Mouse (Mus musculus): Measurements from ENCODE around the gene Xkr7. TPM values are rescaled to one million over a fixed set of nuclear protein-coding genes. Genes with fewer than 3 reads are reported as not detected.

The Xkr7 gene
- polyA plus RNA-seq (2015; fragmentation: Nextera tagmentation; extraction: Ambion mirVana) = not detected in 2 replicates

DNA sequence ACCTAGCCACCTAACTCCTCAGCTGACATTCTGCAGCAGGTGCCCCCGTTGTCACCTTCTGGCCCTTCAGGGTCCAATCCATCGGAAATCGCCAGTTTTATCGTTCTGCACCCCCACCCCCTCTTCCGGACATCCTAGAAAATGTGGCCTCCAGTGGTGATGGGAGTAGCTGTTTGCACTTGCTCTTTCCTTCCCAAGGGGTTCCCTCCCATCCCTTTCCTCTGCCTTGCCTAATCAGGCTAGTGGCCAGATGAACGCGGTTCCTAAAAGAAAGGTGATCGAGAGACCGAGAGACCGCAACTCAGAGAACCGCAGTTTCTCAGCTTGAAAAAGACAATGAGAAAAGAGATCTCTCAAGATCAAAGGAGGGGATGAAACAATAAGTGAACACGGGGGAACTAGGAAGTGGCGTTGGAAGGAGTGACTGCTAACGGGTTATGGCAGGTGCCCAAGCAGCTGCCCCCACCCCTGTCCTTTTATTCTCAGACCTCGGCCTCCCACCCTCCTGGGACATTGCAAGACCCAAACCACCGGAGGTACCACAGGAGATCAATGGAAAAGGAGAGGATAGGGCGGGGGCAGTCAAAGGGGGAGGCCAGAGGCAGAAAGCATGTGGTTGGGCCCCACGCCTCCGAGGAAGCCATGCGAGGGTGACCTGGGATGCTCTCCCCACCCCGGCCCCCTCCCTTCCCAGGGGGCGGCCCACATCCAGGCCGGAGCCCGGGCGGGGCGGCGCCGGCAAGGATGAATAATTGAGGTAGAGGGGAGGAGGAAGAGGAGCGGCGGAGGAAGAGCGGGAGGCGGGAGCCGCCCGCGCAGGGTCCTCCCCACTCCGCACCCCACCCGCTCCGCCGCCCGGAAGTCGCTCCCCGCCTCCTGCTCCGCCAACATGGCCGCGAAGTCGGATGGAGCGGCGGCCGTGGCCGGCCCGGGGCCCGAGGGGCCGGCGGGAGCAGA, at the start of gene Xkr7:
TSS of gene Xkr7 (plus strand) at position 727 of the 957 bp plus-strand sequence.
- H3K4me2 ChIP-seq (ENCODE audit: low read depth, low read length) = peak within 1 kb of the TSS; percentile 70
- H3K27me3 ChIP-seq (ENCODE audit: control insufficient read depth, insufficient read depth, low read length) = peaks cover 48% of the 10 kb centered on the region
- no peak within 1 kb of the TSS for H3K9ac ChIP-seq (ENCODE audit: low read length)
- H3K36me3 ChIP-seq (ENCODE audit: control insufficient read depth, insufficient read depth) = no peaks in the 10 kb centered on the region
- peaks cover 5% of the 10 kb centered on the region; the same call in 1 of the 2 replicates for H3K4me1 ChIP-seq (ENCODE audit: control insufficient read depth, insufficient read depth, low read length)
- WGBS = 3% methylated on average over 44 of the region's 54 CpGs
- ATAC-seq (replicated peaks; ENCODE audit: extremely low read depth, insufficient read depth, low FRiP score) = no peak
- no peak within 1 kb of the TSS for H3K27ac ChIP-seq (ENCODE audit: low read length)
- H3K9me3 ChIP-seq (replicated peaks; ENCODE audit: control insufficient read depth, low read length) = no peaks in the 10 kb centered on the region
- H3K4me3 ChIP-seq (ENCODE audit: low read length) = peak within 1 kb of the TSS; percentile 45

DNA sequence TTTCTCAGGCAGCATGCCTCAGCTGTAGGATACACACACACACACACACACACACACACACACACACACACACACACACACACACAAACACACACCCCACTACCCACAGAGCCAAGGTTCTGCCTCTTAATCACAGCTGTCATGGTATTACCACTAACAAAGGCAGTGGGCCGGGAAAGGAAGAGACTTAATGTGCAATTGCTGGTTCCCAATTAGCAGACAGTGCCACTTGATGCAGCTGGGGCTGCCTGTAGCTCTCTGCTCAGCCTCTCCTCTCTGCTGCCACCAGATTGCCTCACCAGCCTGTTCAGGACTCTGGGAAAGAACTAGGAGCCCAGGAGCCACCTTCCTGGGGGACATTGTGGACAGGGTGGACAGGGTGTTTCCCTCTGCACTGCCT, 46.1 kb upstream of the Xkr7 start:
- Histone ChIP-seq H3K9me3 (replicated peaks; ENCODE audit: control insufficient read depth, low read length) (no peaks in the 10 kb centered on the region), H3K4me3 (ENCODE audit: low read length) (no peak overlapping the region), H3K4me1 (ENCODE audit: control insufficient read depth, insufficient read depth, low read length) (no peaks in the 10 kb centered on the region), H3K4me2 (ENCODE audit: low read depth, low read length) (no peak overlapping the region), H3K36me3 (ENCODE audit: control insufficient read depth, insufficient read depth) (no peaks in the 10 kb centered on the region), H3K27me3 (ENCODE audit: control insufficient read depth, insufficient read depth, low read length) (no peaks in the 10 kb centered on the region), H3K27ac (ENCODE audit: low read length) (no peak overlapping the region), H3K9ac (ENCODE audit: low read length) (no peak overlapping the region)
- ATAC-seq (replicated peaks; ENCODE audit: extremely low read depth, insufficient read depth, low FRiP score) = no peak
- WGBS = 53% methylated on average over 1 of the region's 1 CpGs

DNA sequence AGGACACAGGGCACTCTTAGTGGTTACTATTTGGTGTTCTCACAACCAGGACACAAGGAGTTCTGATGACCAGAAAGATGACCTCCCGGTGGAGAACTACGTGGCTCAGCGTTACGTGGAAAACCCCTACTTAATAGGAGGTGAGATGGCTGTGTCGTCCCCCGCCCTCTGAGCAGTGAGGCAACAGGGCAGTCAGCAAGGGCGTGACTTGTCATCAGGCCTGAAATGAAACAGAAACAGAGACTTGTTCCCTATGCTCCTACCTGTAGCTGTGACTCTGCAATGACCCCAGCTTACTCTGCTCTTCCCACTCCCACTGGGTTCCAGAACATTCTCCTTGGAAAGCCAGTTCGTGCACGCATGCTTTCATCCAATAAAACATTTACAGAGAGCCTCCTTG, 40.1 kb upstream of the Xkr7 start:
- Histone ChIP-seq H3K4me3 (ENCODE audit: low read length) (no peak overlapping the region), H3K4me1 (ENCODE audit: control insufficient read depth, insufficient read depth, low read length) (no peaks in the 10 kb centered on the region), H3K27me3 (ENCODE audit: control insufficient read depth, insufficient read depth, low read length) (no peaks in the 10 kb centered on the region), H3K36me3 (ENCODE audit: control insufficient read depth, insufficient read depth) (no peaks in the 10 kb centered on the region), H3K27ac (ENCODE audit: low read length) (no peak overlapping the region), H3K4me2 (ENCODE audit: low read depth, low read length) (no peak overlapping the region), H3K9ac (ENCODE audit: low read length) (no peak overlapping the region), H3K9me3 (replicated peaks; ENCODE audit: control insufficient read depth, low read length) (no peaks in the 10 kb centered on the region)
- 61% methylated on average over 9 of the region's 9 CpGs for WGBS
- ATAC-seq (replicated peaks; ENCODE audit: extremely low read depth, insufficient read depth, low FRiP score) = no peak

DNA sequence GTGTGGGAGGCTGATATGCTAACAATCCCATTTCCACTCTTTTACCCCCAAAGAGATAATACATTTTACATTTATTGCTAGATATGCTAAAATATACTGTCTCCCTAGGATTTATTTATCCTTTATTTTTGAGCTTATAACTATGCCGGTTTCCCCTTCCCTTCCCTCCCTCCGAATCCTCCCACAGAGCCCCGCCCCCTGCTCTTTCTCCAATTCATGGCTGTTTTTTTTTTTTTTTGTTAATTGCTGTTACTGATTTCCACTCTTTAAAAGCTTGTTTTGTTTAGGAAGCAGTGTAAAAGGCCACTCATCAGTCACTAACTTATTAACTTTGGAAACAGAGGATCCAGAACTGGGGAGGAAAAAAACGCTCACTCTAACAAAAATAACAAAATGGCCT, 34.6 kb upstream of the Xkr7 start:
- WGBS = 66% methylated on average over 4 of the region's 4 CpGs
- Histone ChIP-seq H3K9me3 (replicated peaks; ENCODE audit: control insufficient read depth, low read length) (no peaks in the 10 kb centered on the region), H3K4me2 (ENCODE audit: low read depth, low read length) (no peak overlapping the region), H3K27ac (ENCODE audit: low read length) (no peak overlapping the region), H3K4me1 (ENCODE audit: control insufficient read depth, insufficient read depth, low read length) (no peaks in the 10 kb centered on the region), H3K27me3 (ENCODE audit: control insufficient read depth, insufficient read depth, low read length) (0 out of 2 replicates have a peak, but pooled peaks cover 2% of the 10 kb centered on the region), H3K9ac (ENCODE audit: low read length) (no peak overlapping the region), H3K36me3 (ENCODE audit: control insufficient read depth, insufficient read depth) (no peaks in the 10 kb centered on the region), H3K4me3 (ENCODE audit: low read length) (no peak overlapping the region)
- no peak for ATAC-seq (replicated peaks; ENCODE audit: extremely low read depth, insufficient read depth, low FRiP score)

DNA sequence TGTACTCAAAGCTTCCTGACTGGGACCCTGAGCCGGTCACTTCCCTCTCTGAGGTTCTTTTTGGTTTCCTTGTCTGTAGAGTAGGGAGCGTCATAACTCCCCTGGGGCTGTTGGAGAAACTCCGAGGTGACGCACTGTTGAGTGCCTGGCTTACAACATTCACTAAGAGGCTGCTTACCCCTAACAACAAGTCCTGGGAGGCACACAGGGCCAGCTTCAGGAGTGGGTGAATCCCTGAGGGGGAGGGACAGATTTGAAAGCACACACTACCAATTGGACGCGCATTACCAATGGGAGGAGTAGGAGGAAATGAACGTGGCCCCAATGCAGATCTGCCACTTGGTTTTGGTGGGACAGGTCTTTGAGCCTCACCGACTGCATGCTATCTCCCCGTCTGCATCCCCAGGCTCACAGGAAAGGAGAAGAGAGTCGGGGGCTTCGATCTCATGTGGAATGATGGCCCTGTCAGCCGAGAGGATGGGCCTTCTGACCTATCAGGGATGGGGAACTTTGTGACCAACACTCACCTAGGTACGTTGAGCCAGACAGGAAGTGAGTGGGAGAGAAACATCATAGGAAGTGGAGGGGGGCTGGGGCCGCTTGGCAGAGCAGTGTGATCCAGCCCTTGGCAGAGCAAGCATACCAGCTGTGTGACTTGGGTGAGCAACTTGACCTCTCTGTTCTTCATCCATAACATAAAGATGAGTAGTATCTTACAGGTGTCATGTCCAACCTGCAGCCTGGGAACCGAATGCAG, 29.0 kb upstream of the Xkr7 start:
- ATAC-seq (replicated peaks; ENCODE audit: extremely low read depth, insufficient read depth, low FRiP score) = no peak; the same call in 1 of the 2 replicates
- no peaks in the 10 kb centered on the region for H3K9me3 ChIP-seq (replicated peaks; ENCODE audit: control insufficient read depth, low read length)
- H3K27me3 ChIP-seq (ENCODE audit: control insufficient read depth, insufficient read depth, low read length) = 0 out of 2 replicates have a peak, but pooled peaks cover 2% of the 10 kb centered on the region
- H3K4me2 ChIP-seq (ENCODE audit: low read depth, low read length) = no peak overlapping the region
- H3K36me3 ChIP-seq (ENCODE audit: control insufficient read depth, insufficient read depth) = 0 out of 2 replicates have a peak, but pooled peaks cover 2% of the 10 kb centered on the region
- H3K9ac ChIP-seq (ENCODE audit: low read length) = no peak overlapping the region
- H3K27ac ChIP-seq (ENCODE audit: low read length) = no peak overlapping the region
- H3K4me1 ChIP-seq (ENCODE audit: control insufficient read depth, insufficient read depth, low read length) = no peaks in the 10 kb centered on the region
- WGBS = 67% methylated on average over 15 of the region's 15 CpGs
- no peak overlapping the region; the same call in 1 of the 2 replicates for H3K4me3 ChIP-seq (ENCODE audit: low read length)

DNA sequence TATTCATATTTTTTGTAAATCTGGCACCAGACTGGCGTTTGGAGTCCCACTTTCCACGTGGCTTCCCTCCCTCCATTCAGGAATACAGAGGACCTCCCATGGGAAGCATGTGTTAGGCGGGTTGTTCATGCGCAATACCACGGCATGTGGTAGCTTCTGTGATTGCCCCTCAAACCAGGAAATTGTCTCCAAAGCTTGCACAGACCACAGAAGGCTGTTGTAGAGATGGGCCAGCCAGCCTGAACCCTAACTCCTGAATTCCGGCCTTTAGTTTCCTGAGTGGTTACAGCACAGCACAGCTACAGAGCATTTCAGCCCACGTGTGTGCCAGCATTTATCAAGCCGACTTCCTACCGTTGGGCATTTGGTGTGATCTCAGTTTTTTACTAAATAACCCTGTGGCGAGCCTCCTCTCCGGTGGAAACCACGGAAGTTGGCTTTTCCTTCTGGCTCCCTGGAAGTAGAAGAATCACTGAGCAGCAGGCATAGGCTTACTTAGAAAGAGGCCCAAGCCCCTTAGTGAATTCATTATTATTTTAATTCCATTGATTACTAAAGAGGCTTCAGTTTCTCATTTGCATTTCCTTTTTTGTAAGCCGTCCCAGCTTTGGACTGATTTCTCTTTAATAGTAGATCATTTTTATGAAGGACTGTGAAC, 27.8 kb upstream of the Xkr7 start:
- Histone ChIP-seq H3K36me3 (ENCODE audit: control insufficient read depth, insufficient read depth) (peaks cover 10% of the 10 kb centered on the region), H3K9me3 (replicated peaks; ENCODE audit: control insufficient read depth, low read length) (no peaks in the 10 kb centered on the region), H3K4me2 (ENCODE audit: low read depth, low read length) (no peak overlapping the region), H3K27ac (ENCODE audit: low read length) (no peak overlapping the region), H3K4me1 (ENCODE audit: control insufficient read depth, insufficient read depth, low read length) (no peaks in the 10 kb centered on the region), H3K4me3 (ENCODE audit: low read length) (no peak overlapping the region), H3K9ac (ENCODE audit: low read length) (no peak overlapping the region), H3K27me3 (ENCODE audit: control insufficient read depth, insufficient read depth, low read length) (0 out of 2 replicates have a peak, but pooled peaks cover 2% of the 10 kb centered on the region)
- 61% methylated on average over 13 of the region's 13 CpGs for WGBS
- ATAC-seq (replicated peaks; ENCODE audit: extremely low read depth, insufficient read depth, low FRiP score) = no peak

DNA sequence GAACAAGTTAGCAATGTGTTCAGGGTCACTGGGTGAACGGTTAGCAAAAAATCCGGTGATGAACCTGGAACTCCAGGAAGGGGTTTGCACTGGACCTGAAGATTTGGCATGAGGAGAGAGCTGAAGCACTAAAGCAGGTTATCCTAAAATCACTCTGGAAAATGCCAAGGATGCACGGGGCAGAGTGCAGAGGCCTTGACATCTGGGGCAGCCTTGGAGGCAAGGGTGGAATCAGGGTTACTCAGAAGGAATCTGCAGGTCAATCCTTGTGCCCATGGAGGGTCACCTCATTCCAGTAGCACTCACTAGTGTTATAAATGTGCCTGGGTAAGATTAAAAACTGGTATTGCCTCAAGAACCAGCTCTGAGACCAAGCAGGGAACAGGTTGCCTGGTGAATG, 25.7 kb upstream of the Xkr7 start:
- ATAC-seq (replicated peaks; ENCODE audit: extremely low read depth, insufficient read depth, low FRiP score) = no peak
- peaks cover 23% of the 10 kb centered on the region for H3K36me3 ChIP-seq (ENCODE audit: control insufficient read depth, insufficient read depth)
- H3K4me1 ChIP-seq (ENCODE audit: control insufficient read depth, insufficient read depth, low read length) = no peaks in the 10 kb centered on the region
- H3K4me2 ChIP-seq (ENCODE audit: low read depth, low read length) = no peak overlapping the region
- no peaks in the 10 kb centered on the region for H3K9me3 ChIP-seq (replicated peaks; ENCODE audit: control insufficient read depth, low read length)
- no peaks in the 10 kb centered on the region for H3K27me3 ChIP-seq (ENCODE audit: control insufficient read depth, insufficient read depth, low read length)
- 79% methylated on average over 3 of the region's 3 CpGs for WGBS
- no peak overlapping the region for H3K27ac ChIP-seq (ENCODE audit: low read length)
- H3K4me3 ChIP-seq (ENCODE audit: low read length) = no peak overlapping the region
- H3K9ac ChIP-seq (ENCODE audit: low read length) = no peak overlapping the region

DNA sequence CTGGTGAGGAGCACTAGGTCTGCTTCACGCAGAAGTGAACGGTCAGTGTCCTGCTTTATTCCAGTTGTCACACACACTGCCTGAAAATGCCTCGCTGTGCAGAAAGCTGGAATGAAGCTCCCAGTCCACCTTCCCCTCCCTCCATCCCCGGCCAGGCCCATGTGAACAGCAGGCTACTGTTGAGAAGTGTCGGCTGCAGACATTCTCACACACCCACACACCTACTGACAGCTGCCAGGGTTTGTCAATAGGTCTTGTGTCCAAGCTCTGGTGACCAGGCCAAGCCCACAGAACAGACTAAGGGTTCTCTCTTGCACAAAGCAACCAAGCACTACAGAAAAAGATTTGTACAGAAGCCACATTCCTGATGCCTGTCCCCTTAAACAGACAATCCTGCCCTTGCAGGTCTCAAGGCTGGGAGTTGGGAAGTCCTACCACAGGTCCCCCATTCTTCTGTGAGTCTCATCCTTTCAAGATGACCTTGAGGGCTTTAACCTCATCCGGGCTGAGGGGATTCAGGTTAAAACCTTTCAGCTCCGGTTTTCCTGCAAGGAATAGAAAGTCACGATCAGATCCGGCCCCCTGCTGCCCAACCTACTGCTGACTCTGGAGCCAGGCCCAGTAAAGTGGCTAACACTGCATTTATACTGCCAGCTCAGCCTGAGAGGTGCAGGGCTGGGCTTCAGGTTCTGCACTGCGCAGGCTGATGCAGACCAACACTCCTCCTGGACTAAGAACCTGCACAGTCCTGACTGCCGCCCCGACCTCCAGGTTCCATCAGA, 22.3 kb upstream of the Xkr7 start:
- no peak overlapping the region for H3K9ac ChIP-seq (ENCODE audit: low read length)
- no peak overlapping the region for H3K4me2 ChIP-seq (ENCODE audit: low read depth, low read length)
- H3K36me3 ChIP-seq (ENCODE audit: control insufficient read depth, insufficient read depth) = peaks cover 43% of the 10 kb centered on the region
- H3K4me3 ChIP-seq (ENCODE audit: low read length) = no peak overlapping the region
- H3K27me3 ChIP-seq (ENCODE audit: control insufficient read depth, insufficient read depth, low read length) = no peaks in the 10 kb centered on the region
- H3K9me3 ChIP-seq (replicated peaks; ENCODE audit: control insufficient read depth, low read length) = no peaks in the 10 kb centered on the region
- no peak for ATAC-seq (replicated peaks; ENCODE audit: extremely low read depth, insufficient read depth, low FRiP score)
- no peak overlapping the region for H3K27ac ChIP-seq (ENCODE audit: low read length)
- WGBS = 74% methylated on average over 12 of the region's 12 CpGs
- H3K4me1 ChIP-seq (ENCODE audit: control insufficient read depth, insufficient read depth, low read length) = peaks cover 6% of the 10 kb centered on the region
